Mouse (Mus musculus): Measurements from ENCODE around the gene Smim24. TPM values are rescaled to one million over a fixed set of nuclear protein-coding genes. Genes with fewer than 3 reads are reported as not detected.
A peak's percentile ranks its signal among the peaks of the same experiment; 100 is the strongest.

Smim24 gene
- polyA plus RNA-seq, 1 experiment from 2014 or later = 1.8 TPM

DNA sequence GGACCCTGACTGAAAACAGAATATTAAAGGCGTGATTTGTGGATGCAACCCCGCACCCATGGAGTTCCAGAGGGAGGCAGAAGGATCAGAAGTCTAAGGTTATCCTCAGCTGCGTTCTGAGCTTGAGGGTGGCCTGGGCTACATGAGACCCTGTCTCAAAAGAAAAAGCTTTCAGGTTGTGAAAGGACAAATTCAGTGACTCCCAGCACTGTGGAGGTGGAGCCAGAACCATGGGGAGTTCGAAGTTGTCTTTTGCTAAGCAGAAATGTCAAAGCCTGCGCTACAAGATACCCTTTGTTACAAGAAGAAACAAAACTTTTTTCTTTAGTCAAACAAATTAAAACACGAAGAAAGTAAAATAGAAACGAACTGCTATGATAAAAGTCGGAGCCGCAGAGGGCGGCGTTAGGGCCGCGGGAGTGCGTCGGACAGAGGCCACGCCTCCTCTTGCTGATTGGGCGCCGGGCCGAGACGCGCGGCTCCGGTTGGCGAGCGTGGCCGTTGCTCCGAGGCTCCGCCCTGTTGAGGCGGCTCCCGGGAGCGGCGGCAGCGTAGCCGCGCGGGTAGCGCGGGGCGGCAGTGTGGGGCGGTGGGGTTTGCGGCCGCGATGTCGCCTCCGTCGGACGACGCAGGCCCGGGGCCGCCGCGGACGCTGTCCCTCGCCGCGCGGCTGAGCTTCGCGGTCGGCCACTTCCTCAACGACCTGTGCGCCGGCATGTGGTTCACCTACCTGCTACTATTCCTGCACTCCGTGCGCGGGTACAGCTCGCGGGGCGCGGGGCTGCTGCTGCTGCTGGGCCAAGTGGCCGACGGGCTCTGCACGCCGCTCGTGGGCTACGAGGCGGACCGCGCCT, 35.6 kb upstream of the Smim24 start, which contains the start of gene Mfsd12:
Gene Mfsd12 (plus strand): TSS at position 501 of the 854 bp plus-strand sequence.
- H3K9me3 ChIP-seq = no peaks in the 10 kb centered on the region
- 2% methylated on average over 64 of the region's 79 CpGs for WGBS
- H3K4me1 ChIP-seq (replicated peaks) = peaks cover 27% of the 10 kb centered on the region
- no peaks in the 10 kb centered on the region for H3K27me3 ChIP-seq
- H3K4me3 ChIP-seq = peak within 1 kb of the TSS; percentile 92
- peak within 1 kb of the TSS; percentile 66 for H3K9ac ChIP-seq
- no peak within 1 kb of the TSS; the same call in 1 of the 2 replicates for H3K27ac ChIP-seq (replicated peaks)
- H3K4me2 ChIP-seq = peak within 1 kb of the TSS; percentile 83
- no peaks in the 10 kb centered on the region for H3K36me3 ChIP-seq
- peak; percentile 91 for ATAC-seq (ENCODE audit: low FRiP score, low read depth)

DNA sequence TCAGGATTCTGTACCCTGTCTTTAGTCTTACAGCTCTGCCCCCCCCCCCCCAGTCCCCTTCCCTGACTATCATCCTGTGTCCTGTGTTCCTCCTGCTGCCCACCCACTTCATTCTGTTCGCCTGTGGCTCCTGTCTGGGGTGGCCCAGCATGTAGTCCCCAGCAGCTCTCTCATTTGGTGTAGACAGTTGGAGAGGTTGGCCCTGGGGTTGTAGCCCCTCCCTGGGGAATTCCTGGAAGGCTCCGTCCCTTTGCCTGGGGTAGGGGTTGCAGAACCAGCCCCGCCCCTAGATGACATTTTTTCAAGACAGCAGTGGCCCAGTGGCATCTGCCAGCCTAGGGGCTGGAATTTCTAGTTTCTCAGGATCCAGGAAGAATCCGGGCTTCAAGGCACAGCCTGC, 34.6 kb upstream of the Smim24 start:
- WGBS = 29% methylated on average over 4 of the region's 4 CpGs
- ATAC-seq (ENCODE audit: low FRiP score, low read depth) = no peak
- H3K4me1 ChIP-seq (replicated peaks) = peaks cover 27% of the 10 kb centered on the region

DNA sequence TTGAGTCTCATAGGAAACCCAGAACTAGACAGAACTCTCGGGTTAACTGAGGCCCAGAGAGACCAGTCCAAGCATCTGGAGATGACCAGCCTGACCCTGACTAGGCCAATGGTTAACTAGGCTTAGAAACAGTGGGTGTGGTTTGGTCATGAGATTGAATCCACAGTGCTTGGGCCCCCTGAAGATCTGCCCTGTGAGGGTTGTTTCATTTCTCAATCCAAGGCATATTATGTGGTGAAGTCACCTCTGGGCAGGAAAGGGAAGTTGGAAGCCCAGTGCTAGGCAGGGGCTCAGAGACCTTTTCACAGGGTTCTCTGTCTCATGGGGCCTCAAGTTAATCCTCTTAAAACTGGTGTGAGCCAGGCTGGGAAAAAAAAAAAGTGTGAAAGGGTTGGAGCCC, 34.0 kb upstream of the Smim24 start:
- Histone ChIP-seq H3K36me3 (no peaks in the 10 kb centered on the region; the same call in none of the 2 replicates), H3K4me1 (replicated peaks) (peaks cover 33% of the 10 kb centered on the region), H3K4me3 (peak overlapping the region; percentile 92; the same call in 1 of the 2 replicates), H3K27ac (replicated peaks) (no peak overlapping the region), H3K9ac (no peak overlapping the region; the same call in 1 of the 2 replicates), H3K4me2 (peak overlapping the region; percentile 83), H3K27me3 (peaks cover 15% of the 10 kb centered on the region), H3K9me3 (no peaks in the 10 kb centered on the region)
- no peak for ATAC-seq (ENCODE audit: low FRiP score, low read depth)
- 37% methylated on average over 1 of the region's 1 CpGs for WGBS

More for the DNA sequence above, 34.6 kb upstream of the Smim24 start:
- Histone ChIP-seq H3K27me3 (peaks cover 9% of the 10 kb centered on the region), H3K4me3 (peak overlapping the region; percentile 92), H3K9ac (peak overlapping the region; percentile 66), H3K9me3 (no peaks in the 10 kb centered on the region), H3K27ac (replicated peaks) (no peak overlapping the region), H3K36me3 (no peaks in the 10 kb centered on the region; the same call in none of the 2 replicates), H3K4me2 (peak overlapping the region; percentile 83)

DNA sequence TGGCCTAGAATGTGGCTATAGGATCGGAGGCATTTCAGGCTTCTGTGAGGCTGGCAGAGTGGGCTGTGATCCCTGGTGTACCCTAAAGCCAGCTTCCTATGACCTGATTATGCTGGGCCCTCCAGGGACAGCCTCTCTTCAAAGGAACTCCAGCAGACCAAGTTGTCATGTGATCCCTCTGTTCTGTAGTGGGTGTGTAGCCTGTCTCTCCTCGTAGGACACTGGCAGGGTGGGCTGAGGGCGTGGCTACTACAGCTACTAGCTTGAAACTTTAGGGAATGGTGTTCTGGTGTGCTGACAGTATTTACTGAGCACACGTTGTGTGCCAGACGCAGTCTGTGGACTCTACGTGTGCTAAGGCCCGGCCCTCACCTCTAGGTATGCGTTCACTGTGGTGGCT, 32.1 kb upstream of the Smim24 start:
- H3K4me1 ChIP-seq (replicated peaks) = peaks cover 50% of the 10 kb centered on the region
- H3K4me3 ChIP-seq = no peak overlapping the region
- no peaks in the 10 kb centered on the region for H3K9me3 ChIP-seq
- no peak overlapping the region for H3K27ac ChIP-seq (replicated peaks)
- H3K27me3 ChIP-seq = peaks cover 18% of the 10 kb centered on the region
- no peak for ATAC-seq (ENCODE audit: low FRiP score, low read depth)
- 76% methylated on average over 8 of the region's 8 CpGs for WGBS
- H3K4me2 ChIP-seq = no peak overlapping the region
- no peaks in the 10 kb centered on the region; the same call in none of the 2 replicates for H3K36me3 ChIP-seq
- H3K9ac ChIP-seq = no peak overlapping the region

DNA sequence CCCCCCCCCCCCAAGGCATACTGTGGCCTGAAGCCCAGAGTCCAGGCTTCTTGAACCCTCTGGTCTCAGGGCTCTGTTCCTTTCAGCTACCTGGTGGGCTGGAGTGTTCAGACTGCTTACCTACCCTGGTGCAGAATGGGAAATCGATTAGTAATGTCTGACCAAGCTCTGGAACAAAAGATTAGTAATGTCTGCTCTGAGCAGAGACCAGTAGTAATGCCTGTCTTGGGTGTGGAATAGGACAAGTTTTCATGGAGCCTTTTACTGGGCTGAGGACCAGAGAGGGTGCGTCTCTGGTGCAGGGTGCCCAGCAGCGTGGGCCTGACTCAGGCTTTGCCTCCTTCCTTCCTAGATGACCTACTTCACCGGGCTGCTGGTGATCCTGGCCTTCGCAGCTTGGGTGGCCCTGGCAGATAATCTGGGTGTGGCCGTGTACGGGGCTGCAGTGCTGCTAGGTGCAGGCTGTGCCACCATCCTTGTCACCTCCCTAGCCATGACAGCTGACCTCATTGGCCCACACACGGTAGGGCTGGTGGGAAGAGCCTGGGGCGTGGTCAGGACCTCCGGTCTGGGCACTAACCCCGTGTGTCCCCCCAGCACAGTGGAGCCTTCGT, 30.4 kb upstream of the Smim24 start:
- Histone ChIP-seq H3K27me3 (peaks cover 18% of the 10 kb centered on the region), H3K9me3 (no peaks in the 10 kb centered on the region), H3K36me3 (peaks cover 11% of the 10 kb centered on the region), H3K27ac (replicated peaks) (no peak overlapping the region), H3K4me1 (replicated peaks) (peaks cover 47% of the 10 kb centered on the region), H3K9ac (no peak overlapping the region), H3K4me3 (no peak overlapping the region), H3K4me2 (no peak overlapping the region)
- 77% methylated on average over 12 of the region's 12 CpGs for WGBS
- ATAC-seq (ENCODE audit: low FRiP score, low read depth) = no peak

DNA sequence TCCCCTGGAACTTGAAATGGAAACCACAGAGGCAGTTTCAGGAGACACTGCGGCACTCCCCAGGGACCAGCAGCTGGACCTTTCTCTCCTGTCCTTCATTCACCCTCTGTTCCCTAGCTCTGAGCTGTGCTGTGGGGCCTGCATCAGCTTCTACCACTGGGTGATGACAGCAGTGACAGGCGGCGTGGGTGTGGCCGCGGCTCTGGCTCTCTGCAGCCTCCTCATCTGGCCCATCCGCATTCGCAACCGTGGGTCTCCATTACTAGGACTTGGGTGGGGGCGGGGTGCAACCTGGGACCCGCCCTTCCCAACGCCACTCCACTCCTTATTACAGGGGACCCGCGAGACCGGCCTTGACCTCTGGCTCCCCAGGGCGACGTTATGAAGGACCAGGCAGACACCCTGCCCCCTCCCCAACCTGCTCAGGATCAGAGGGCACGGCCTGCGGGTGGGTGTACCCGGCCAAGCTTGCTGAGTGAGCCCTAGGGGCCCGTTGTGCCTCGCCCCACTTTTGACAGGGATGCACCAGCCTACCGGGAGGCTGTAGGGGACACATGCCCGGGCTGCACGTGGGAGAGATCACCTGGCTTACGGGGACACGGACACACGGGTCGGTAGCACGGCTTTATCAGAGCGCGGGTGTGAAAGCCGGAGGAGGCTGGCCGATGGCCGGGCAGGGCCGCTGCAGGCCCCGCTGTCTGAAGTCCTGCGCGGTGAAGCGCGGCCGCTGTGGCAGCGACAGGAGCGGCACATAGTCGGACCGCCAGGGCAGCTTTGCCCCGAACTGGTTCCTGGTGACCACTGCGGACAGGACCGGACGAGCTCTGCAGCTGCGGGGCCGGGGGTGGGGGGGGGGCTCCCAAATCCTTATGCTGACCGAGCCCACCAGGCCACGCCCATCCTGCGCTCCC, 29.2 kb upstream of the Smim24 start:
- no peaks in the 10 kb centered on the region for H3K9me3 ChIP-seq
- WGBS = 12% methylated on average over 54 of the region's 54 CpGs
- H3K9ac ChIP-seq = 0 out of 2 replicates have a peak overlapping the region, but pooled peaks have one; percentile 19
- H3K4me2 ChIP-seq = peak overlapping the region; percentile 50
- ATAC-seq (ENCODE audit: low FRiP score, low read depth) = no peak
- H3K27ac ChIP-seq (replicated peaks) = no peak overlapping the region
- peaks cover 23% of the 10 kb centered on the region for H3K36me3 ChIP-seq
- H3K27me3 ChIP-seq = peaks cover 18% of the 10 kb centered on the region
- H3K4me3 ChIP-seq = peak overlapping the region; percentile 21
- peaks cover 38% of the 10 kb centered on the region for H3K4me1 ChIP-seq (replicated peaks)

DNA sequence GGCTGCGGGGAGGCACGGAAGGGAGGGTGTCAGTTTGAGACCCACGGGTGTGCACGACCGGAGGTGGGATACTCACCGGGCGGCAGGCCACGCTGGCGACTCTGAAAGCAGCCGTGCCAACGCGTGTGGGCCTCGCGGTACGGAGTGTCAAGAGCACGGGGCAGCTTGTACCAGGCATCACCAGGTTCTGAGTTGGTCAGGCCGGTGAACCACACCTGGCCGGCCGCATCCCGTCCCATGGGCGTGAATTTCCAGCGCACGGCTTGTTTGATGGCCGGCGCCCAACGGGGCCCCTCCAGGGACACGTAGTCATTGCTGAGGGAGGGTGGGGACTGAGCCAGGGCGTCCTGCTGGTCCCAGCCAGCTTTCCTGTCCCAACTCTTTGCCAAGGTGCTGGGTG, 28.2 kb upstream of the Smim24 start:
- peak overlapping the region; percentile 21; the same call in 1 of the 2 replicates for H3K4me3 ChIP-seq
- H3K9ac ChIP-seq = no peak overlapping the region
- peak overlapping the region; percentile 50 for H3K4me2 ChIP-seq
- 0 out of 2 replicates have a peak, but pooled peaks have one; percentile 8 for ATAC-seq (ENCODE audit: low FRiP score, low read depth)
- H3K9me3 ChIP-seq = no peaks in the 10 kb centered on the region
- peaks cover 29% of the 10 kb centered on the region for H3K4me1 ChIP-seq (replicated peaks)
- H3K27me3 ChIP-seq = peaks cover 18% of the 10 kb centered on the region
- H3K27ac ChIP-seq (replicated peaks) = no peak overlapping the region
- H3K36me3 ChIP-seq = peaks cover 32% of the 10 kb centered on the region
- 13% methylated on average over 26 of the region's 28 CpGs for WGBS

DNA sequence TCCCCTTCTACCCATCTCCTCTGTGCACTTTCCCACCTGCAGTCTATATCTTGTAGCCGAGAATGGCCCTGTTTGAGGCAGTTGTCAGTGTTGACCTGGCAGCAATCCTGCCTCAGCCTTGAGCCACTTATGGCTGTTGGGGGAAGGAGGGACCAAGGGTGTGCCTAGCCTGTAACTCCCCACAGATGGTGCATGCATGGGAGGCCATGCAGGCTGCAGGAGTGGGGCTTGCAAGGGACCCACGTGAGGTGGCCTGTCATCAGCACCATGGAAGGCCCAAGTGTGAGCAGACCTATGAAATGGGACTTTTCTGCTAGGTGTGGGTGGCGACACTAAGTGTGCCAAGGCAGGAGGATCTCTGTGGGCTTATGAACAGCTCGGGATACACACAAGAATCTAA, 27.8 kb upstream of the Smim24 start:
- Histone ChIP-seq H3K27me3 (peaks cover 18% of the 10 kb centered on the region), H3K9me3 (no peaks in the 10 kb centered on the region), H3K4me1 (replicated peaks) (peaks cover 25% of the 10 kb centered on the region), H3K36me3 (peaks cover 36% of the 10 kb centered on the region), H3K9ac (no peak overlapping the region), H3K4me3 (no peak overlapping the region), H3K27ac (replicated peaks) (no peak overlapping the region), H3K4me2 (no peak overlapping the region)
- ATAC-seq (ENCODE audit: low FRiP score, low read depth) = 0 out of 2 replicates have a peak, but pooled peaks have one; percentile 5
- 44% methylated on average over 4 of the region's 4 CpGs for WGBS

DNA sequence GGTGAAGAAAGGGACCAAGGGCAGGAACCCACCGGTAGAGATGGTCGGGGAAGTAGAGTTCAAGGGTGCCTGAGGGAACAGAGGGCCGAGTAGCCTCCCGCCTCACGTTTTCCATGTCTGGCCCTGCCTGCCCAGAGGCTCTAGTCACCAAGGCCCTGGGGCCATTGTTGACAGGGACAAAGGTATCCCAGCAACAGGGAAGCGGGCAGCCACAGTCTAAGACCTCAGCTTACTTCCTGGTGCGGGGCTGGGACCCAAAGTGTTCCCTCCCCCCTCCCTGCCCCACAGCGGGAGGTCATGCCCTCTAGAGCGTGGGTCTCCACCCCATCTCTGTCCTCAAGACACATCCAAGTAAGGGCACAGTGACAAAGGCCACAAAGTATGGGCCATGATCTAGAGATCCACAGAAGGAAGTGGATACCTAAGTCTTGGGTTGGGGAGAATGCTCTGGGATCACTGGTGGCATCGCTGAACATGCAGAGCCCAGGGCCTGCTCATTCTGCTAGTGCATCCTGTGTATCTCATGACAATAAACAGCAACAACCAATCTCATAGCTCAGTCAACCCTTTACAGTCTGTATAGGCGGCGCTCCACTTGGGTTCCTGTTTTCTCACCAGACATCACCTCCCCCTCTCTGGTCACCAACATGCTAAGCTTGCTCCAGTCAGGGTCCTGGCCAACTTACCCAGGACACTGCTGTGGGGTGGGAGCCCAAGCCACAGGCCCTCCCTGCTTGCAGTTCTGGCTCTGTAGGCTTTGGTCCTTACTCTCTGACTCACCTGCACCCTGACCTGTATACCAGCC, 27.0 kb upstream of the Smim24 start, which contains the start of gene 4930404N11Rik:
Gene 4930404N11Rik (minus strand): TSS at position 145 of the 805 bp plus-strand sequence.
- Histone ChIP-seq H3K27me3 (peaks cover 18% of the 10 kb centered on the region), H3K9me3 (no peaks in the 10 kb centered on the region), H3K36me3 (peaks cover 44% of the 10 kb centered on the region), H3K4me2 (peak within 1 kb of the TSS; percentile 50), H3K27ac (replicated peaks) (no peak within 1 kb of the TSS), H3K9ac (no peak within 1 kb of the TSS), H3K4me1 (replicated peaks) (peaks cover 25% of the 10 kb centered on the region), H3K4me3 (peak within 1 kb of the TSS; percentile 21; the same call in 1 of the 2 replicates)
- WGBS = 16% methylated on average over 12 of the region's 12 CpGs
- ATAC-seq (ENCODE audit: low FRiP score, low read depth) = no peak

DNA sequence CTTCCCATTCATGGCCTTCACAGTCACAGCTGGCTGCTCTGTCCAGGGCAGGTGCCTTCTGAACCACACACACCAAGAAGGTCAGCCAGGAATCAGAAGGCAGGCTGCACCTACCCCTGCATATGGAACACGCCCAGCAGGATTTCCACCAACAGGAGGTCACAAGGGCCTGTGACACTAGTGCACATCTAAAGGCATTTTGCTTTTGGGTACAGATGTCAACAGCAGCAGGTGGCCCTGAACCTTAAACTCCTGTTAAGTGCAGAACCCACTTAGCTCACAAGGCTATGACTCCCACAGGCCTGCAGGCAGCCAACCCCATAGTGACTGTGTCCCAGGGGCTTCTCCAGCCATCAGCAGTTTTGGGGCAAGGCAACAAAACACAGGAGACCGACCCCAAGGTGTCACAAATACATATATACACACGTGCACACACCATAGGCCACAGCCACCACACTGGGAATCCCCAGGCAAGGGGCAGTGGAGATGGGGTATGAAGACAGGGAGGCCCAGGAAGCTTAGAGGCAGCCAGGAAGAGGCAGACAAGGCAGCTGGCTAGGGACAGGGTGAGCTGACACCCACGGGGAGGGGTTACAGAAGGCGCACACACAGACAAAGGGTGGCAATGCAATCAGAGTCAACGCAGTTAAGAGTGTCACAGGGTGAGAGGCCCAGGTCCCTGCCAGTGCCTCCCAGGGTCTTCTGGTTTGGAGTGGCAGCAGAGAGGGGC, 26.2 kb upstream of the Smim24 start:
- Histone ChIP-seq H3K4me3 (no peak overlapping the region), H3K9me3 (no peaks in the 10 kb centered on the region), H3K4me2 (no peak overlapping the region), H3K27ac (replicated peaks) (no peak overlapping the region), H3K27me3 (peaks cover 18% of the 10 kb centered on the region), H3K36me3 (peaks cover 49% of the 10 kb centered on the region), H3K9ac (no peak overlapping the region), H3K4me1 (replicated peaks) (peaks cover 25% of the 10 kb centered on the region)
- ATAC-seq (ENCODE audit: low FRiP score, low read depth) = no peak
- WGBS = 78% methylated on average over 6 of the region's 6 CpGs

Measured in hindbrain, embryonic 15.5 days (tissue).